Mouse (Mus musculus) brain, embryonic 14.5 days (tissue): ENCODE measurements around the gene 9330159F19Rik.

Experiments
- CTCF ChIP-seq: fragments of 200-500 bp; IDR thresholded peaks from 2 replicates; pipeline ENCODE4 v1.5.1; 2012; ENCODE audit warnings: inconsistent platforms, mild to moderate bottlenecking, moderate library complexity, borderline replicate concordance; ENCODE audit not compliant: insufficient read depth, insufficient read length; ENCODE audit errors: extremely low read depth
- POLR2A ChIP-seq: fragments of 200-500 bp; IDR thresholded peaks from 2 replicates; pipeline ENCODE4 v1.6.1; 2012; ENCODE audit warnings: mild to moderate bottlenecking, inconsistent platforms, borderline replicate concordance; ENCODE audit not compliant: poor library complexity, insufficient read depth, insufficient read length, severe bottlenecking; ENCODE audit errors: extremely low read depth

DNA sequence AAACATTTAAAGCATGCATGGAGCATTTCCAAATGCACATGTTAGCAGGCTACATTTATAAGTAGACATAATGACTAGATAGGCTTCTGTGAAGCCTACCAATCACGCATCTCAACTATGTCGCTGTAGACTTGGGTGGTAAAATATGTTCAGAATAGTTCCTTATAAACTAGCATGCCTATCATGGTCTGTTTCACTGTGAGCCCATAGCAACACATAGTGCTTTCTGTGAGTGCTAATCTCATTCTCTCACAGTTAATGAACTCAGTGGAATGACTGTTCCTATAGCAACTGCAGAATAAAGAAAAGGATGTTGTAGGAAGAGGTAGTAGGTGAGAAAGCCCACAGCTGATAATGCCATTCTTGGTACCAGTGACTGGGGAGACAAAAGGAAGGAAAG, 30.4 kb upstream of the 9330159F19Rik start:
- TF ChIP-seq POLR2A = no peak
- no peak for TF ChIP-seq CTCF
